Mouse (Mus musculus) heart, adult 2 months (tissue): ENCODE measurements around the gene Psmb1. TPM values are rescaled to one million over a fixed set of nuclear protein-coding genes. Genes with fewer than 3 reads are reported as not detected.
A peak's percentile ranks its signal among the peaks of the same experiment; 100 is the strongest.
"Not testable (repeated sequence)": the region's sequence is repeated elsewhere in the genome, so short reads cannot be mapped to it uniquely, and the experiment has no call there.

ENCODE experiments used
- DNase-seq, 2 experiments: peaks; one replicate each; pipeline ENCODE4 v3.0.0; 2021
- H3K27ac ChIP-seq: fragments of 200-600 bp; 2 replicates; pipeline ENCODE4 v1.8.1; 2022
- H3K27me3 ChIP-seq: fragments of 200-500 bp; 2 replicates; pipeline ENCODE4 v1.6.1; 2012; ENCODE audit warnings: mild to moderate bottlenecking, low read length, inconsistent platforms, mixed read lengths; ENCODE audit not compliant: control insufficient read depth, insufficient read depth
- H3K36me3 ChIP-seq: fragments of 200-500 bp; 2 replicates; pipeline ENCODE4 v1.6.1; 2012; ENCODE audit warnings: low read length, inconsistent platforms; ENCODE audit not compliant: control insufficient read depth, insufficient read depth
- H3K4me1 ChIP-seq: fragments of 200-500 bp; 2 replicates; pipeline ENCODE4 v1.6.1; 2011; ENCODE audit warnings: low read length; ENCODE audit not compliant: control insufficient read depth, insufficient read depth
- H3K4me3 ChIP-seq: fragments of 200-600 bp; 2 replicates; pipeline ENCODE4 v1.8.1; 2022
- H3K79me2 ChIP-seq: fragments of 200-500 bp; replicated peaks from 2 replicates; pipeline ENCODE4 v1.6.1; 2012; ENCODE audit warnings: mild to moderate bottlenecking, inconsistent platforms, low read length, moderate library complexity, mixed read lengths; ENCODE audit not compliant: control insufficient read depth, insufficient read depth
- H3K9ac ChIP-seq: fragments of 200-500 bp; 2 replicates; pipeline ENCODE4 v1.6.1; 2012; ENCODE audit warnings: low read depth, mild to moderate bottlenecking, control low read depth, inconsistent platforms, low read length, mixed read lengths
- CTCF ChIP-seq: fragments of 200-600 bp; IDR thresholded peaks from 2 replicates; pipeline ENCODE4 v1.8.1; 2022; ENCODE audit warnings: antibody characterized with exemption, mild to moderate bottlenecking, moderate library complexity
- EP300 ChIP-seq: fragments of 200-500 bp; IDR thresholded peaks from 2 replicates; pipeline ENCODE4 v1.6.1; 2011; ENCODE audit warnings: low read depth, low read length, control low read depth; ENCODE audit not compliant: insufficient read depth
- POLR2A ChIP-seq: fragments of 200-500 bp; IDR thresholded peaks from 2 replicates; pipeline ENCODE4 v1.6.1; 2011; ENCODE audit warnings: mild to moderate bottlenecking, low read depth, low read length, control low read depth; ENCODE audit not compliant: insufficient read depth
- WGBS: fragments of 180-500 bp; shearing (Covaris S2); methylation state at CpG from one replicate; pipeline ENCODE4 v1.1.7; 2018; 5-methylcytosine and 5-hydroxymethylcytosine counted together
- intact Hi-C: fragments of 180-260 bp; cut with DNase I; formaldehyde crosslinking; loops from one replicate; pipeline ENCODE4 v1.15.1; 2025
- polyA plus RNA-seq: library from polyadenylated mRNA; depleted of rRNA; stranded (reverse); fragments of >200 nt; gene quantifications from 2 replicates; pipeline ENCODE4 v1.2.3, GENCODE M21; 2012
- total RNA-seq, 2 experiments: library from RNA; stranded (reverse); gene quantifications; 2 replicates each; pipeline ENCODE4 v1.2.3; 2021

Psmb1 gene
- total and polyA plus RNA-seq, 3 experiments = 93.1 to 125 (median 109) TPM

DNA sequence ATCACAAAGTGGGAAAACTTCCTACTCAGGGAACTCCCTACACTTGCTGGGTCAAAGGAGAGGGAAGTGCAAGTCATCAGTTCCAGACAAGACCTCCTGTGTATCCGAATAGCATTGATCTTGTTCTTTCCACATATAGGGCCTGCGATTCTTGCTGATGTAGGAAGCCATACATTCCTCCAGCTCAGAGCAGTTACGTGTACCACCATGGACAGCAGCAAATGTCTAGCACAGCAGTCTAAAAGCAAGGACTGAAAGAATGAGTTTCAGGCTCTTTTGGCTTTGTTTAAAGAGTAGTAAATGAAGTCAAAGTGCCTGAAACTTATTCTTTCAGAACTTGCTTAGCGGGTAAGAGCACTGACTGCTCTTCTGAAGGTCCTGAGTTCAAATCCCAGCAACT lies 44.3 kb downstream of the Psmb1 start:
- H3K27me3 ChIP-seq = no peaks in the 10 kb centered on the region
- no peak overlapping the region for H3K9ac ChIP-seq
- TF ChIP-seq CTCF = no peak
- TF ChIP-seq EP300 = no peak
- no peak for TF ChIP-seq POLR2A
- intact Hi-C loops = no loop called here
- DNase-seq = no peak
- WGBS = 76% methylated on average over 4 of the region's 4 CpGs
- no peak overlapping the region for H3K27ac ChIP-seq
- no peaks in the 10 kb centered on the region for H3K79me2 ChIP-seq
- no peaks in the 10 kb centered on the region for H3K36me3 ChIP-seq
- H3K4me1 ChIP-seq = no peaks in the 10 kb centered on the region; the same call in 1 of the 2 replicates
- no peak overlapping the region for H3K4me3 ChIP-seq

DNA sequence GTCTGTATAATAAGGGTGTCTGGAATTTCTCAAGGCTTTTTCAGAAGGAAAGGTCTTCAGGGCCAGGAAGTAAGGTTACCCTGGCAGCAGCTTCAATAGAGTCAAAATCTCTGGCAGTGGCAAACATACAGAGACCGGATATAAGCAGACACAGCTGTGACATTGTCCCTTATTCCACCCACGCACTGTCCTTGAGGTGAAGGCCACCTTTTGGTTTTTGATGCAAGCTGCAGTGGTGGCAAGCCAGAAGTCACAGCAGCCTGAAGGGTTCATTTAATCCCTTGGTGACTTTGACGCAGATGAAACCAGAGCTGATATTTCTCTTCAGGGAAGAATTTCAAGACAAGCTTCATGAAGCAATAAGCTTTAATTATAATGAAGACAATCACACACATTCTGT lies 49.9 kb downstream of the Psmb1 start:
- Histone ChIP-seq H3K36me3 (no peaks in the 10 kb centered on the region), H3K27ac (no peak overlapping the region), H3K4me1 (no peaks in the 10 kb centered on the region), H3K4me3 (no peak overlapping the region), H3K9ac (no peak overlapping the region), H3K79me2 (no peaks in the 10 kb centered on the region), H3K27me3 (no peaks in the 10 kb centered on the region)
- 51% methylated on average over 3 of the region's 3 CpGs for WGBS
- DNase-seq = no peak
- TF ChIP-seq CTCF (no peak), POLR2A (no peak), EP300 (no peak)
- intact Hi-C loops = no loop called here

GRCm38 (mm10) chr17:15449144-15449543 lies 50.4 kb downstream of the Psmb1 start:
- 73% methylated on average over 6 of the region's 6 CpGs for WGBS
- H3K79me2 ChIP-seq, intact Hi-C loops, H3K4me3 ChIP-seq, H3K36me3 ChIP-seq, H3K27ac ChIP-seq, H3K9ac ChIP-seq, H3K27me3 ChIP-seq, H3K4me1 ChIP-seq, DNase-seq: not testable (repeated sequence)

DNA sequence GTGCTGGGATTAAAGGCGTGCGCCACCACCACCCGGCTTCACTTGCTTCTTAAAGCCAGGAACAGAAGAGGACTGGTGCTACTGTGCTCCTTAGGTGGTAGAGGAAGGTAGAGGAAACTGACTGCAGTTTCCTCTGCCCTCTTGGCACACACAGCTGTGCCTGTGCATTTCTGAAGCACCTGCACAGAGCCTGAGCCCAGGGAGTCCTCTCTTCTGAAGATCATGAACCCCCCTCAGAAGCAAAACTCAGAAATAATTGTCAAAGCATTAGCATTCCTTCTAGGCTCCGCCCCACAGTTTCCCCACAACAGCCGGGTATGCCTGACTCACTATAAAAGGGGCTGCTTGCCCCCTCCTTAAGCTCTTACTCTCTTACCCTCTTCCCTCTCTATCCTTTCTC lies 51.7 kb downstream of the Psmb1 start:
- H3K9ac ChIP-seq = no peak overlapping the region
- no peak overlapping the region for H3K27ac ChIP-seq
- H3K4me3 ChIP-seq = no peak overlapping the region
- DNase-seq = no peak
- intact Hi-C loops = no loop called here
- WGBS = 70% methylated on average over 5 of the region's 5 CpGs
- no peaks in the 10 kb centered on the region for H3K36me3 ChIP-seq
- no peaks in the 10 kb centered on the region for H3K4me1 ChIP-seq
- TF ChIP-seq EP300 = no peak
- no peak for TF ChIP-seq CTCF
- TF ChIP-seq POLR2A = no peak
- no peaks in the 10 kb centered on the region for H3K79me2 ChIP-seq
- H3K27me3 ChIP-seq = no peaks in the 10 kb centered on the region

GRCm38 (mm10) chr17:15445421-15445820 lies 54.1 kb downstream of the Psmb1 start:
- Histone ChIP-seq H3K36me3 (no peaks in the 10 kb centered on the region), H3K79me2 (no peaks in the 10 kb centered on the region), H3K27me3 (no peaks in the 10 kb centered on the region), H3K9ac (no peak overlapping the region), H3K4me3 (no peak overlapping the region), H3K27ac (no peak overlapping the region), H3K4me1 (no peaks in the 10 kb centered on the region)
- intact Hi-C loops = no loop called here
- TF ChIP-seq POLR2A (no peak), EP300 (no peak), CTCF (no peak)
- DNase-seq = no peak
- WGBS = 71% methylated on average over 3 of the region's 3 CpGs

GRCm38 (mm10) chr17:15440463-15441121 lies 59.0 kb downstream of the Psmb1 start:
- Histone ChIP-seq H3K79me2 (no peaks in the 10 kb centered on the region), H3K27me3 (no peaks in the 10 kb centered on the region), H3K9ac (no peak overlapping the region), H3K36me3 (no peaks in the 10 kb centered on the region), H3K4me3 (no peak overlapping the region), H3K27ac (no peak overlapping the region), H3K4me1 (no peaks in the 10 kb centered on the region)
- TF ChIP-seq EP300 (no peak), CTCF (no peak), POLR2A (no peak)
- WGBS = 39% methylated on average over 11 of the region's 11 CpGs
- intact Hi-C loops = no loop called here
- peak in 1 of 2 experiments; percentile 12 for DNase-seq

DNA sequence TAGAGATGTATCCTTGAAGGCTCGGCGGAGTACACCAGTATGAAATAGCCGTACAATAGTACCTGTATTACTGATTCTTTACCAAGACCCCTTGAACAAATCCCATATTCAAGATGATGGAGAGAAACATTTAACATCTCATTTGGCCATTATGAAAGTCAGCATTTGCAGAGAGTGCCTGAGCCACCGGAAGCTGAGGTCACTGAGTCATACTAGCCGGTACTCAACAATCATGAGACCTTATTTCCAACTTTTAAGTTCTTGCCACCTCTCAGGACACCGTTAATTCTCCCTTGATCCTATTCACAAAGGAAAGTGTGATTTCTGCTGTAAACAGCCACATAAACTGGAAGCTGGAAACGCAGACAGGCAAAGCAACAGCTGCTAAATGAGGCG lies 59.5 kb downstream of the Psmb1 start:
- H3K27me3 ChIP-seq = no peaks in the 10 kb centered on the region
- peak in 1 of 2 experiments; percentile 8 for DNase-seq
- intact Hi-C loops = no loop called here
- H3K4me3 ChIP-seq = no peak overlapping the region
- H3K9ac ChIP-seq = no peak overlapping the region
- no peaks in the 10 kb centered on the region for H3K4me1 ChIP-seq
- TF ChIP-seq CTCF = no peak
- no peak for TF ChIP-seq POLR2A
- no peak for TF ChIP-seq EP300
- 56% methylated on average over 8 of the region's 8 CpGs for WGBS
- no peaks in the 10 kb centered on the region for H3K79me2 ChIP-seq
- H3K36me3 ChIP-seq = no peaks in the 10 kb centered on the region
- no peak overlapping the region for H3K27ac ChIP-seq
